Mouse (Mus musculus): ENCODE results near the gene Pnmal2.

Gene Pnmal2

DNA sequence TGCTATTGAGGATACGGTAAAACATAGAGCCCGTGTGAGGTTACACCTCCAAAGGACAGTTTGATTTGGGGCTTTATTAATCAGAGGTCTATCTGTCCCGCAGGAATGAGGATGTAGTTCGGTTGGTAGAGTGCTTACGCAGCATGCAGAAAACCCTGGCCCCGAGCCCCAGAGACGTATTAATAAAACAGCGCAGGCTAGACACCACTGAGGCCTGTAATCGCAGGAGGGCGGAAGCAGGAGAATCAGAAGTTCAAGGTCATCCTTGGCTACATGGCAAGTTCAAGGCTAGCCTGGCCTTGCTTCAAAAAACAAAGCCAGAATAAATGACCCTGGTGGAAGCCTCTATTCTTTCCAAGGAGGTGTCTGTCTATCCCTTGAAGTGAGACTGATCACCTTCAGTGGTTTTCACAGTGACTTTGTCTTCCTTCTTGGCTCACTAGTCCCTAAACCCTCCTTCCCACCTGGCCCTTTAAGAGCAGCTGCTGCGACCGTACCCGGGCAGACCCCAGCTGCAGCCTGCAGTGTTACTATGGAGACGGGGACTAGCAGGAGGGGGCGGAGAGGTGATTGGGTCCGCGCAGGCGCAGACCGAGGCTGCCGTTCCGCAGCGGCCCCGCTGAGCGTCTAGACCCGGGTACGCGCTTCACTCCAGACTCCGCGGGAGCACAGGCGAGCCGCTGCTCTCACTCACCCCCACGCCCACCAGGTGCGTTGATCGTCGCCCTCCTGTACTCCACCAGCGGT, at the start of gene Pnmal2:
Gene Pnmal2 (plus strand): TSS at position 622 of the 747 bp plus-strand sequence.
- DNase-seq (ENCODE audit: low spot score) = peak; percentile 93

DNA sequence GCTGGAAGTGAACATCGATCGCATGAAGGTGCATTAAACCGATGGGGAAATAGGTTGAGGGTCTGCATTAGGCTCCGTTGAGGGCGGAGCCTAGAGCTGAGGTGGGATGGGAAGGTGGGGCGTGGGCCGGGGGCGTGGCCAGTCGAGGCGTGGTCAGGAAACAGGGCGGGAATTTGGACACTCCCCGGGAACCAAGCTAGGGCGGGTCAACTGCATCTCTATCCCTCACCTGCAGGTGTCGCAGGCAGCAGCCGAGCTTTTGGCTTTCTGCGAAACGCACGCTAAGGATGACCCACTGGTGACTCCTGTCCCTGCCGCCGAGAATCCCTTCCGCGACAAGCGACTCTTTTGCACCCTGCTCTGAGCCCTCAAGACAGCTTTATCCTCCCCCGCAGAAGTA, 49.5 kb upstream of the Pnmal2 start:
- DNase-seq (ENCODE audit: low spot score) = peak; percentile 91

- DNase-seq (ENCODE audit: low spot score) = no peak
Measured at GRCm38 (mm10) chr7:16895511-16895910, 49.0 kb upstream of the Pnmal2 start.

DNA sequence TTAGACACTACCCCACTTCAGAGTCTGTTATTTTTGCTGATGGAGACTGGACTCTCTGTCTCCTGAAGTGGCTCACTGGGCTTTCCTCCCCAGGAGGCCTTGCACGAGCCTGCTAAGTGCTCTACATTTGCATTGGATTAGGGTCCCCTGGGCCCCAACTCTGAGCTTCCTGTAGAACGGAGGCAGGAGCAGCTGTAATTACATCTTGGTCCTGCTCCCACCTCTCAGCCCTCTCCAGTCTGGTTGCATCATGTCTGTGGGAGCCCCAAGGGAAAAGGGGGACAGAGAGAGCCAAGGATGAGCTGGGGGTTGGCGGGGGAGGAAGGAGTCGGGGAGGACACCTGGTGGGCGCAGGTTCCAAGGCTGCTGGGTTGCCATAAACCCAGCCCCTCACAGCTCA, 44.0 kb upstream of the Pnmal2 start:
- DNase-seq (ENCODE audit: low spot score) = no peak

DNA sequence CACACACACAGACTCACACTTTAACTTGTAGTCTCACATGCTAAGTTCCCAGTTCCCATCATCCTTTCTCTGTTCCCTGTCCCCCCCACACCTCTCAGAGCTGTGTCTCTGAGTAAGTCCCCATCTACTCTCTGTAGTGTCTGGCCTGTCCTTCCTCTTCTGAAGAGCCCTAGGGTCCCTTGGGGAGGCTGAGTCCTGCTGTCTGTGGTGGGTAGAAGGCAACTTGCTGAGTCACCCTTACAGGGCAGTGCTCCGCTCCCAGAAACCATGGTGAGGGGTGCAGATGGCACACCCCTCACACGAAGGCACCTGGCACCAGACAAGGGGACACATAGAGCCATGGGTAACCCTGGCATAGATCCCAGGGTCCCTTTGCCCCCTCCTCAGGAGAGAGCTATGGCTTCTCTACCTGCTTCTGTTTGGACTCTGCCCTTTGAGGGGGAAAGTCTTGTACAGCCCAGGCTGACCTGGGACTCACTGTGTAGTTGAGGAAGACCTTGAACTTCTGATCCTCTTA, 41.0 kb upstream of the Pnmal2 start:
- DNase-seq (ENCODE audit: low spot score) = no peak

- DNase-seq (ENCODE audit: low spot score) = no peak
Measured at GRCm38 (mm10) chr7:16904120-16904675, 40.3 kb upstream of the Pnmal2 start.

GRCm38 (mm10) chr7:16905491-16906021, 38.9 kb upstream of the Pnmal2 start:
- DNase-seq (ENCODE audit: low spot score) = no peak

- no peak for DNase-seq (ENCODE audit: low spot score)
Measured at GRCm38 (mm10) chr7:16906281-16906680, 38.2 kb upstream of the Pnmal2 start, which contains the start of gene Ptgir. TSS of gene Ptgir (plus strand) at chr7:16906490.

DNA sequence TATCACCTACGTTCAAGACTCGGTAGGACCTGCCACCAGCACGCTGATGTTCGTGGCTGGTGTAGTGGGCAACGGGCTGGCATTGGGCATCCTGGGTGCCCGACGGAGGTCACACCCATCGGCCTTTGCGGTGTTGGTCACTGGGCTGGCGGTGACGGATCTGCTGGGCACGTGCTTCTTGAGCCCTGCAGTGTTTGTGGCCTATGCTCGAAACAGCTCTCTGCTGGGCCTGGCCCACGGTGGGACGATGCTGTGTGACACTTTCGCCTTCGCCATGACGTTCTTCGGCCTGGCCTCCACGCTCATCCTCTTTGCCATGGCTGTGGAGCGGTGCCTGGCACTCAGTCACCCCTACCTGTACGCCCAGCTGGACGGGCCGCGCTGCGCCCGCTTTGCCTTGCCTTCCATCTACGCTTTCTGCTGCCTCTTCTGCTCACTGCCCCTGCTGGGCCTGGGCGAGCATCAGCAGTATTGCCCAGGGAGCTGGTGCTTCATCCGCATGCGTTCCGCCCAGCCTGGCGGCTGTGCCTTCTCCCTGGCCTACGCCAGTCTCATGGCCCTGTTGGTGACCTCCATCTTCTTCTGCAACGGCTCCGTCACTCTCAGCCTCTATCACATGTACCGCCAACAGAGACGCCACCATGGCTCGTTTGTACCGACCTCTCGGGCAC, 37.5 kb upstream of the Pnmal2 start:
- DNase-seq (ENCODE audit: low spot score) = no peak

GRCm38 (mm10) chr7:16907842-16908241, 36.6 kb upstream of the Pnmal2 start:
- no peak for DNase-seq (ENCODE audit: low spot score)

DNA sequence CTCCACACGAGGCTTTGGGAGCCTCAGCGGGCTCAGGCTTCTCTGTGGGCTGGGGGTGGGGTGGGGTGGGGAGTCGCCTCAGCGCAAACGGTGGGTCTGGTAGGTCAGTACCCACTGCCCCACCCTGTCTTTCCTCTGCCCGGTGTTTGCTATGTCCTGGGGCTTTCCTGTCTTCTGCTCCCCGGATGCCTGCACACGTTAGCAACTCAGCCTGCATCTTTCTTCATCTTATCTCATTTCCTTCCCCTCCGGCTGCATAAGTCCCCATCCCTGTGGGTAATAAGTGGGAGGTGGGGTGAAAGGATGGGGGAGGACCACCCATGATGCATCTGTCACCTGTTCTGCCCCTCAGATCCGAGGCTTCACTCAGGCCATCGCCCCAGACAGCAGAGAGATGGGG, 36.1 kb upstream of the Pnmal2 start:
- DNase-seq (ENCODE audit: low spot score) = no peak

DNA sequence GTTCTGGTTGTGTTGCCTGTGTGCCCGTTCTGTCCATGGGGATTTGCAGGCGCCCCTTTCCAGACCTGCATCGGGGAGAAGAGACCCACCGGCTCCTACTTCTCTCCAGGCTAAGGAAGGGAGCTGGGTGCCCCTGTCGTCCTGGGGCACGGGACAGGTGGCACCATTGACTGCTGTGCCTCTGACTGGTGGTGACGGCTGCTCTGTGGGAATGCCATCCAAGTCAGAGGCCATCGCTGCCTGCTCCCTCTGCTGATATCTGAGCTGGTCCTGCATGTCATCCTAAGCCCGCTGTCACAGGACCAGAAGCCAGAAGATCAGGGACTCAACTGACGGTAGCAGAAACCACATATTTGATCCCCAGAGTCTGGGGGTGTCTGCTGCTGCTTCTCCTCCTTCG, 35.6 kb upstream of the Pnmal2 start:
- no peak for DNase-seq (ENCODE audit: low spot score)

- DNase-seq (ENCODE audit: low spot score) = no peak
Measured at GRCm38 (mm10) chr7:16909909-16910308, 34.6 kb upstream of the Pnmal2 start.

- no peak for DNase-seq (ENCODE audit: low spot score)
Measured at GRCm38 (mm10) chr7:16911904-16912303, 32.6 kb upstream of the Pnmal2 start.

GRCm38 (mm10) chr7:16912360-16912759, 32.1 kb upstream of the Pnmal2 start:
- DNase-seq (ENCODE audit: low spot score) = no peak

- DNase-seq (ENCODE audit: low spot score) = peak; percentile 88
Measured at GRCm38 (mm10) chr7:16913806-16914452, 30.6 kb upstream of the Pnmal2 start.

- no peak for DNase-seq (ENCODE audit: low spot score)
Measured at GRCm38 (mm10) chr7:16914453-16915343, 29.8 kb upstream of the Pnmal2 start.

DNA sequence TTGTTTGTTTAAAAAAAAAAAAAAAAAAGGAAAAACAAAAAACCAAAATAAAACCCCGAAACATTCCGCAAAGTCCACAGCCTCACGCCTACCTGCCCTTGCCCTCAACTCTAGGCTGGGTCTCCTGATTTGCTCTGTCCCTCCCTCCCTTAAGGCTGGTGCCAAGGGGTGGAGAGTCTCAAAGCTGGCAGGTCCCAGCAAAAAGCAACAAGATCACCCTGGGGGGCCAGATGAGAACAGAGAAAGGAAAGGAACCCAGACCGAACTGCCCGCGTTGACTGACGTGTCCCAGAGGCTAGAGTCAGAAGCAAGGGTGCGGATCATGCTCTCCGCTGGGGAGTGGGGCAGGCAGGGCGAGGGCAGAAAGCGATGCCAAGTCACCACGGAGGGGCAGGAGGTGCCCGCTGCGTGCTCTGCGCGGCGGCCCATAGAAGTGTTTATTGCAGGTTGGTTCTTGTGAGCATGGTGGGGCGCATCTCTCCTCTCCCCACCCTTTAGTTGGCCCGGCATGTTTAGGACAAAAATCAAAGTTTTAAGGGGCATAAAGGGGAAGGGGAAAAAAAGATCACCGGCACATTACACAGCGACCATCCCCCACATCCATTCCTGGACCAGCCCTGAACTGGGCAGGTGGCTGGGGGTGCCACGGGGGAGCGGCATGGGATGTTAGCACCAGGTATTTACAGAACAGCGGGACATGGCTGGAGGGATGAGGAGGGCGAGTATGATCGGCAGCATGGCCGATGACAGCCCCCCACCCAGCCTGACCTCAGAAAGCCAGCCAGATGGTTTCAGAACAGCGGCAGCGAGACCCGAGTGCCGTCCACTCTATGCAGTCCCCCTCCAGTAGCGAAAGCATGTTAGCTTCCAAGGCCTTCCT, 28.8 kb upstream of the Pnmal2 start:
- no peak for DNase-seq (ENCODE audit: low spot score)

DNA sequence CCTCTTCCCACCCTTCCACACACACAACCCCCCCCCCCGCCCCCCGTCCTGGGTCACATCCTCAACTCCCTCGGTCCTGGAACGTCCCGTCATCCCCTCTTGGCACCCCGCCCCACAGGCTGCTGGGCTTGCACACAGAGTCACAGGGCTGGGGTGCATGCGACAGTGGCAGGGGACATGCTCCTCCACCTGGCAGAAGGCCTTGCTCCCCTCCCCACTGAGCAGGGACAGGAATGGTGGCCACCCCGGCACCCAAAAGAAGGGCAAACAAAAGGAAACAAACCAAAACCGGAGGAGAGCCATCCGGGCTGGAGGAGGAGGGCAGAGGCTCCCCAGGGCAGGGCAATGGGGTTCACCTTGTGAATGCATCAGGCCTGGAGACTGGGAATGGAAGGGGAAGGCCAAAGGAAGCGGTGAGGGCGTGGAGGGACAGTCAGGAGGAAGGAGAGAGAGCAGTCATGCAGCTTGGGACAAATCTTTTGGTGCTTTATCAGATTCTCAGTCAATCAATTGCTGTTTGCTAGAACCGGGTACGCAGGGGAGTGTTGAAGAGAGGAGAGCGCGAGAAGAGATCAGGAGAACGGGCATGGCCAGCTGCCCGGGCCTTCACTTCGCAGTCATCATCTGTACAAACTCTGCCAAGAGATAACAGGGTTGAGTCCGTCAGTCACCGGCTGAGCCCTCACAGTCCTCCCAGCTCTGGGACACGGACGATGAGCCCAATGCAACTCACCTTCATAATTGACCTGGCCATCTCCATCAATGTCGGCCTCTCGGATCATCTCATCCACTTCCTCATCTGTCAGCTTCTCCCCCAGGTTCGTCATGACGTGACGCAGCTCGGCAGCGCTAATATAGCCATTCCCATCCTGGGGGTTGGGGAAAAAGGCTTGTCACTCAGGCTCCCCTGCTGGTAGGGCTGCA, 27.9 kb upstream of the Pnmal2 start:
- DNase-seq (ENCODE audit: low spot score) = no peak
